In genomic region chr7:92025465-92026056, GRCm38 (mm10) we compare ENCODE assay signal across 24 mouse cellular contexts.
A peak's percentile ranks its signal among the peaks of the same experiment; 100 is the strongest.
DNase-seq lines count a peak whose midpoint lies in the region; ATAC-seq and TF ChIP-seq lines count a peak whose summit lies in the region.
"Had no signal": no experiment of that assay in that cellular context is flagged by ENCODE, and none has a peak within 500 bp of the region (broad histone marks: within the 10 kb centered on the region; RNA-seq: fewer than 3 reads in every experiment).

No protein-coding gene starts in this region.

- H3K79me2 ChIP-seq in CH12.LX (replicated peaks; ENCODE audit: control insufficient read depth, extremely low read depth, insufficient read depth, poor library complexity, severe bottlenecking) = no peaks in the 10 kb centered on the region

- no peak for TF ChIP-seq RAD21 in CH12.LX (IDR thresholded peaks at IDR 0.05; ENCODE audit: low read depth, low read length)

- H3K9ac ChIP-seq in kidney, embryonic 16.5 days (replicated peaks; ENCODE audit: low read length) = no peak overlapping the region
- no peak overlapping the region for H3K9ac ChIP-seq in CH12.LX (ENCODE audit: insufficient read depth, low read depth)
- H3K9ac ChIP-seq in intestine, embryonic 16.5 days (ENCODE audit: low read depth, low read length) = no peak overlapping the region
- no peak overlapping the region for H3K9ac ChIP-seq in stomach, embryonic 15.5 days
- H3K9ac ChIP-seq: forebrain, embryonic 15.5 days; hindbrain, embryonic 15.5 days had no signal

- in situ Hi-C loops in CH12.LX (cut with MboI; ENCODE audit: low pct_ligation_motif_present, low pct_unique_long_range_greater_than_20kb, low sequenced_read_pairs) = no loop called here

- H3K27ac ChIP-seq in kidney, embryonic 16.5 days (ENCODE audit: low read length) = no peak overlapping the region
- no peak overlapping the region for H3K27ac ChIP-seq in CH12.LX (ENCODE audit: insufficient read depth, low read depth)
- peak overlapping the region; percentile 76 for H3K27ac ChIP-seq in intestine, embryonic 16.5 days (ENCODE audit: low read length)
- no peak overlapping the region for H3K27ac ChIP-seq in stomach, embryonic 15.5 days
- H3K27ac ChIP-seq in left cerebral cortex, adult 2 months = no peak overlapping the region
- H3K27ac ChIP-seq: forebrain, embryonic 15.5 days; heart, adult 2 months; hindbrain, embryonic 10.5 days; hindbrain, embryonic 15.5 days had no signal

- 54% methylated on average over 2 of the region's 2 CpGs for WGBS in kidney, embryonic 16.5 days
- WGBS in intestine, embryonic 16.5 days = 47% methylated on average over 2 of the region's 2 CpGs
- 71% methylated on average over 2 of the region's 2 CpGs for WGBS in stomach, embryonic 15.5 days

- H3K36me3 ChIP-seq in kidney, embryonic 16.5 days (ENCODE audit: insufficient read depth, low read length) = no peaks in the 10 kb centered on the region
- no peaks in the 10 kb centered on the region for H3K36me3 ChIP-seq in CH12.LX (replicated peaks in 1 of 2; ENCODE audit: control insufficient read depth in 1 of 2, insufficient read depth in 1 of 2, low read length in 1 of 2)
- no peaks in the 10 kb centered on the region for H3K36me3 ChIP-seq in intestine, embryonic 16.5 days (ENCODE audit: control insufficient read depth, insufficient read depth, low read length)
- no peaks in the 10 kb centered on the region for H3K36me3 ChIP-seq in stomach, embryonic 15.5 days
- H3K36me3 ChIP-seq: forebrain, embryonic 15.5 days; hindbrain, embryonic 10.5 days; hindbrain, embryonic 15.5 days had no signal

- no peak overlapping the region for H3K4me3 ChIP-seq in kidney, embryonic 16.5 days (ENCODE audit: low read length)
- H3K4me3 ChIP-seq in CH12.LX (replicated peaks in 1 of 3; ENCODE audit: low read depth in 2 of 3, low read length in 2 of 3, poor library complexity in 1 of 3) = no peak overlapping the region
- no peak overlapping the region for H3K4me3 ChIP-seq in intestine, embryonic 16.5 days (ENCODE audit: low read length)
- H3K4me3 ChIP-seq in stomach, embryonic 15.5 days (replicated peaks) = no peak overlapping the region
- no peak overlapping the region for H3K4me3 ChIP-seq in left cerebral cortex, adult 2 months
- H3K4me3 ChIP-seq: forebrain, embryonic 15.5 days; heart, adult 2 months; hindbrain, embryonic 10.5 days; hindbrain, embryonic 15.5 days had no signal

- no peak for DNase-seq in kidney, adult 18-20 months
- peak; percentile 64 for DNase-seq in CH12.LX (ENCODE audit: extremely low read depth)
- no peak for DNase-seq in left cerebral cortex, adult 2 months (ENCODE audit: extremely low spot score in 1 of 2, low spot score in 2 of 2)
- DNase-seq in heart, adult 9 months (ENCODE audit: low spot score in 2 of 2) = no peak
- DNase-seq: adrenal gland, postnatal 14 days; cerebellum, adult 11 months; cerebellum, adult 9-10 months; cerebellum, postnatal 36 days; heart, adult 2 months; heart, postnatal 14 days; left cerebral cortex, postnatal 4 days; lung, postnatal 36 days; right cerebral cortex, postnatal 4 days; thymus, adult 2 months; thymus, postnatal 4 days had no signal

- peak; percentile 69 for TF ChIP-seq EP300 in CH12.LX (IDR thresholded peaks at IDR 0.05; ENCODE audit: low read length)

- H3K27me3 ChIP-seq in kidney, embryonic 16.5 days (ENCODE audit: insufficient read depth, low read length) = no peaks in the 10 kb centered on the region
- H3K27me3 ChIP-seq in CH12.LX (replicated peaks) = no peaks in the 10 kb centered on the region
- no peaks in the 10 kb centered on the region for H3K27me3 ChIP-seq in intestine, embryonic 16.5 days (replicated peaks; ENCODE audit: control insufficient read depth, insufficient read depth, low read length)
- no peaks in the 10 kb centered on the region for H3K27me3 ChIP-seq in stomach, embryonic 15.5 days (replicated peaks)
- H3K27me3 ChIP-seq: forebrain, embryonic 15.5 days; hindbrain, embryonic 15.5 days had no signal

- ATAC-seq in kidney, embryonic 16.5 days (ENCODE audit: low FRiP score, low TSS enrichment) = 0 out of 2 replicates have a peak, but pooled peaks have one; percentile 49
- ATAC-seq in intestine, embryonic 16.5 days = peak; percentile 99
- peak; percentile 80 for ATAC-seq in stomach, embryonic 15.5 days (ENCODE audit: insufficient read depth, low FRiP score, low read depth)
- ATAC-seq: forebrain, embryonic 15.5 days; inflammation-experienced regulatory T-cells, adult 6 months; midbrain, embryonic 16.5 days had no signal

- TF ChIP-seq POLR2A in CH12.LX (IDR thresholded peaks at IDR 0.05; ENCODE audit: low read depth, low read length) = no peak

- TF ChIP-seq CTCF in CH12.LX (conservative IDR thresholded peaks at IDR 0.05 in 1 of 2, IDR thresholded peaks at IDR 0.05 in 1 of 2; ENCODE audit: low read depth in 2 of 2, low read length in 2 of 2) = no peak
- no peak for TF ChIP-seq CTCF in left cerebral cortex, adult 2 months (IDR thresholded peaks at IDR 0.05)

- no peak overlapping the region for H3K4me2 ChIP-seq in kidney, embryonic 16.5 days (replicated peaks; ENCODE audit: low read depth, low read length)
- H3K4me2 ChIP-seq in CH12.LX (ENCODE audit: insufficient read depth, low read depth, poor library complexity, severe bottlenecking) = no peak overlapping the region
- H3K4me2 ChIP-seq in intestine, embryonic 16.5 days (ENCODE audit: low read depth, low read length) = no peak overlapping the region
- no peak overlapping the region for H3K4me2 ChIP-seq in stomach, embryonic 15.5 days
- H3K4me2 ChIP-seq: forebrain, embryonic 15.5 days; hindbrain, embryonic 15.5 days; midbrain, embryonic 11.5 days had no signal

- no peaks in the 10 kb centered on the region for H3K9me3 ChIP-seq in kidney, embryonic 16.5 days (ENCODE audit: low read length)
- H3K9me3 ChIP-seq in CH12.LX (replicated peaks; ENCODE audit: low read length) = no peaks in the 10 kb centered on the region
- no peaks in the 10 kb centered on the region for H3K9me3 ChIP-seq in intestine, embryonic 16.5 days (ENCODE audit: control insufficient read depth, low read length)
- H3K9me3 ChIP-seq in stomach, embryonic 15.5 days = no peaks in the 10 kb centered on the region
- H3K9me3 ChIP-seq: forebrain, embryonic 15.5 days; hindbrain, embryonic 10.5 days; hindbrain, embryonic 15.5 days had no signal

- dilution Hi-C loops in CH12.LX (cut with MboI; ENCODE audit: extremely low pct_ligation_motif_present, extremely low pct_unique_long_range_greater_than_20kb, low sequenced_read_pairs) = no loop called here

- H3K4me1 ChIP-seq in kidney, embryonic 16.5 days (ENCODE audit: insufficient read depth, low read length) = no peaks in the 10 kb centered on the region
- peaks cover 0 to 26% of the 10 kb centered on the region in 2 experiments; a peak in 2 of 4 replicates for H3K4me1 ChIP-seq in CH12.LX (ENCODE audit: control insufficient read depth in 1 of 2, insufficient read depth in 2 of 2)
- no peaks in the 10 kb centered on the region for H3K4me1 ChIP-seq in intestine, embryonic 16.5 days (ENCODE audit: control insufficient read depth, insufficient read depth, low read length)
- H3K4me1 ChIP-seq in stomach, embryonic 15.5 days = no peaks in the 10 kb centered on the region
- H3K4me1 ChIP-seq: forebrain, embryonic 15.5 days; hindbrain, embryonic 10.5 days; hindbrain, embryonic 15.5 days had no signal

- intact Hi-C loops in left cerebral cortex, adult 2 months (cut with DNase I) = loop anchor here (5.0 kb wide), 1 partner anchor 568 kb away; no protein-coding TSS in a partner anchor

TF ChIP-seq in CH12.LX, 34 proteins besides CTCF, POLR2A, EP300 and RAD21:
- 0 out of 2 replicates have a peak, but pooled peaks have one; percentile 18 for TF ChIP-seq JUN (IDR thresholded peaks at IDR 0.05; ENCODE audit: insufficient read depth, low read depth, low read length)
- TF ChIP-seq NRF1 (IDR thresholded peaks at IDR 0.05; ENCODE audit: low read depth, low read length) = no peak
- 0 out of 2 replicates have a peak, but pooled peaks have one; percentile 38 for TF ChIP-seq JUND (conservative IDR thresholded peaks at IDR 0.05; ENCODE audit: low read depth, low read length)
- peak; percentile 47; the same call in 1 of the 2 replicates for TF ChIP-seq IRF4 (IDR thresholded peaks at IDR 0.05; ENCODE audit: low read depth, low read length)
- TF ChIP-seq KAT2A (IDR thresholded peaks at IDR 0.05; ENCODE audit: insufficient replicate concordance, low read length) = no peak

Comparison
In these comparisons a context has a peak if more than half of its experiments do, and no peak if none do; other contexts are left out.
1. ATAC-seq: peak in every context shown above with its lines; median percentile 99 in intestine, embryonic 16.5 days; 80 in stomach, embryonic 15.5 days; 49 in kidney, embryonic 16.5 days.